Mouse (Mus musculus): ENCODE measurements around the gene Mapt.

GRCm38 (mm10) chr11:104278222-104278621 is 47.0 kb downstream of the Mapt start:
- TF ChIP-seq POLR2A (IDR thresholded peaks at IDR 0.05; ENCODE audit: control insufficient read depth, low read depth, low read length) (no peak), CTCF (IDR thresholded peaks at IDR 0.05; ENCODE audit: control insufficient read depth, insufficient read depth, insufficient replicate concordance, low read depth, low read length) (peak; percentile 80; the same call in 1 of the 2 replicates)

Data from testis, adult 2 months (tissue).